Mouse (Mus musculus) liver, embryonic 14.5 days (tissue): ENCODE data around the gene Pnrc2. TPM values are rescaled to one million over a fixed set of nuclear protein-coding genes. Genes with fewer than 3 reads are reported as not detected.

Experiments
- ATAC-seq: fragments of 200-750 bp; cut with Nextera tagmentation; 2 replicates; pipeline ENCODE4 v1.8.0; 2017; ENCODE audit warnings: moderate number of reproducible peaks, mild to moderate bottlenecking, moderate library complexity; ENCODE audit not compliant: insufficient read depth
- DNase-seq, 3 experiments: peaks; one replicate each; pipeline ENCODE4 v3.0.0-alpha.2; 2012 to 2013; ENCODE audit warnings: low read depth in 3 of 3, low spot score in 3 of 3
- H3K27ac ChIP-seq: fragments of 300-500 bp; sonication (generic); 2 replicates; pipeline ENCODE4 v1.5.1; 2014; ENCODE audit warnings: moderate library complexity, mild to moderate bottlenecking, control low read depth, inconsistent platforms
- H3K27me3 ChIP-seq: fragments of 300-500 bp; sonication (generic); 2 replicates; pipeline ENCODE4 v1.6.1; 2014; ENCODE audit warnings: mild to moderate bottlenecking, low read length, moderate library complexity; ENCODE audit not compliant: control insufficient read depth, insufficient read depth
- H3K36me3 ChIP-seq: fragments of 300-500 bp; sonication (generic); replicated peaks from 2 replicates; pipeline ENCODE4 v1.6.1; 2014; ENCODE audit warnings: low read depth; ENCODE audit not compliant: control insufficient read depth, insufficient read depth
- H3K4me1 ChIP-seq, 2 experiments: fragments of 200-500 bp in 1 of 2; fragments of 300-500 bp in 1 of 2; sonication (generic) in 1 of 2; replicated peaks; 2 replicates each; pipeline ENCODE4 v1.6.1; 2012 to 2014; ENCODE audit warnings: antibody characterized with exemption in 1 of 2, inconsistent platforms in 1 of 2, low read length in 1 of 2; ENCODE audit not compliant: control insufficient read depth in 2 of 2, insufficient read depth in 2 of 2
- H3K4me2 ChIP-seq: fragments of 300-500 bp; sonication (generic); 2 replicates; pipeline ENCODE4 v1.6.1; 2014; ENCODE audit warnings: low read depth, mild to moderate bottlenecking, control low read depth, moderate library complexity
- H3K4me3 ChIP-seq, 2 experiments: fragments of 200-500 bp in 1 of 2; fragments of 300-500 bp in 1 of 2; sonication (generic) in 1 of 2; 2 replicates each; pipeline ENCODE4 v1.5.1; 2012 to 2014; ENCODE audit warnings: low read depth in 2 of 2, low read length in 2 of 2, mild to moderate bottlenecking in 2 of 2, control low read depth in 1 of 2, inconsistent platforms in 1 of 2, moderate library complexity in 1 of 2; ENCODE audit not compliant: insufficient read depth in 1 of 2
- H3K9ac ChIP-seq: fragments of 300-500 bp; sonication (generic); replicated peaks from 2 replicates; pipeline ENCODE4 v1.6.1; 2014; ENCODE audit warnings: mild to moderate bottlenecking, control low read depth, moderate library complexity
- H3K9me3 ChIP-seq: fragments of 300-500 bp; sonication (generic); 2 replicates; pipeline ENCODE4 v1.6.1; 2016; ENCODE audit warnings: low read length, mixed read lengths; ENCODE audit not compliant: control insufficient read depth
- CTCF ChIP-seq: IDR thresholded peaks from 2 replicates; pipeline ENCODE4 v1.5.1; 2016; ENCODE audit warnings: antibody characterized with exemption, low read depth, control low read depth
- EP300 ChIP-seq: IDR thresholded peaks from 2 replicates; pipeline ENCODE4 v1.6.1; 2016; ENCODE audit warnings: antibody characterized with exemption, low read depth
- WGBS: fragments of 180-500 bp; shearing (Covaris S2); extraction: QIAGEN DNeasy Blood & Tissue Kit; methylation state at CpG from one replicate; pipeline ENCODE4 v1.1.7; 2014; ENCODE audit not compliant: insufficient replicate concordance; 5-methylcytosine and 5-hydroxymethylcytosine counted together
- polyA plus RNA-seq, 2 experiments: library from polyadenylated mRNA; depleted of rRNA in 1 of 2; stranded (reverse) in 1 of 2; unstranded in 1 of 2; fragments of >200 nt; fragmentation: Nextera tagmentation in 1 of 2; extraction: Ambion mirVana in 1 of 2; gene quantifications; 2 replicates each; pipeline versions ENCODE4 v1.2.1 to v1.2.3; 2012 to 2014

Pnrc2 gene
- polyA plus RNA-seq, 2 experiments = 43.4 to 80.2 TPM

DNA sequence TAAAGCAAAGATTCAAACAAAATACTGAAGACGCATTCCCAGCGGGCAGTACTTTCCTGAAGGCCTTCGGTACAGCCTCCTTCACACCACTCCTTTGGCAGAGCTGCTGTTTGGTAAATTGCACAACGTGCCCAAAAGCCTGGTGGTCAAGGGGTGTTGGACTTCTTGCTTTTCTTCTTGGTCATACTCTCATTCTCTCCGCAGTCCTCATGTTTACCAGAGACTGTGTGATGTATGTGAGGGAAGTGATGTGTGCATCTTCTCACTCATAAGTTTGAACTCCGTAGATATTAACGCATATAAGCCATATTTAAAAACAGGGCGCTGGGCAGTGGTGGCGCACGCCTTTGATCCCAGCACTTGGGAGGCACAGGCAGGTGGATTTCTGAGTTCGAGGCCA is 19.0 kb downstream of the Pnrc2 start:
- Histone ChIP-seq H3K4me2 (peak overlapping the region; percentile 95), H3K27ac (peak overlapping the region; percentile 94), H3K4me3 (peak overlapping the region; percentile 80 to 88), H3K36me3 (peaks cover 7% of the 10 kb centered on the region), H3K9me3 (no peaks in the 10 kb centered on the region), H3K4me1 (peaks cover 53 to 66% of the 10 kb centered on the region in 2 experiments), H3K27me3 (no peaks in the 10 kb centered on the region), H3K9ac (peak overlapping the region; percentile 92)
- no peak for DNase-seq
- TF ChIP-seq CTCF (no peak), EP300 (no peak)
- ATAC-seq = no peak
- WGBS = 72% methylated on average over 11 of the region's 11 CpGs

DNA sequence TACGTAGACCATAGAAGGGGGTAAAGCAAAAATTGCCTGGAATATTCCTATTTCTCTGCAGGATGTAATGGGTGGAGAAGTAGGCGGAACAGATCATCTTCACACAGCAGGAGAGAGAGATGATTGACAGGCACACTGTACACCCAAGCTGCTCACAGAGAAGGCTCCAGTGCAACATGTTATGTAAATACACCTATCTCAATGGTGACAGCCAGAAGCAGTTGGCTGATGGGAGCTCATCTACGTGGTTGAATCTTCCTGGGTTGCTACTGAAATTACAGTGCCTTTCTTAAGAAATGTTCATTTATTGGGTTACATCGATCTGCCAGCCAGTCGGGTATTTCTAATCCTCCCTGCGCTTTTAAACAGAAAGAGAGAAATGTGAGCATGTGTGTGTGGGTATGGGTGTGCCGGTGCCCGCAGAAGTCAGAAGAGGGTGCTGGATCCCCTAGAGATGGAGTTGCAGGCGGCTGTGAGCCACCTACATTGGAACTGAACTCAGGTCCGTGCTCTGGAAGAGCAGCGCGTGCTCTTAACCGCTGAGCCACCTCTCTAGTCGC is 19.6 kb downstream of the Pnrc2 start:
- H3K9me3 ChIP-seq = no peaks in the 10 kb centered on the region
- H3K4me2 ChIP-seq = peak overlapping the region; percentile 95
- peak overlapping the region; percentile 94 for H3K27ac ChIP-seq
- ATAC-seq (no peak), DNase-seq (no peak)
- TF ChIP-seq EP300 = no peak
- no peak for TF ChIP-seq CTCF
- peaks cover 54 to 63% of the 10 kb centered on the region in 2 experiments for H3K4me1 ChIP-seq
- peak overlapping the region; percentile 9 for H3K9ac ChIP-seq
- no peaks in the 10 kb centered on the region for H3K27me3 ChIP-seq
- H3K4me3 ChIP-seq = no peak overlapping the region
- WGBS = 84% methylated on average over 14 of the region's 14 CpGs
- H3K36me3 ChIP-seq = peaks cover 1% of the 10 kb centered on the region

DNA sequence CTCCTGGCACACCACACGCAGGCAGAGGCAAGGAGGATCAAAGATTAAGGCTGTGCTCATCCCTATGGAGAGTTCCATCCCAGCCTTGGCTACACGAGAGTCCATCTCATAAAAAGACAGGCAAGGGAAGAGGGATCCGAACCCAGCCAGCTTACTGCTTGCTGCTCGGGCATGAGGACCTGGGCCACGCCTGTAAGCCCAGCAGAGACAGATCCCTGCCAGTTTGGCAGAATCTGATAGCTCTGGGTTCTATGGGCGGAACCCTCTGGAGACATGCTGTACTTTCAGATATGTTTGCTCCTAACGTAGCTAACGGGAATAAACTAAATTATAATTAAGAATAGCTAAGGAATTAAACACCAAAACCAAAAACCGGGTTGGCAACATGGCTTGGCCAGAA is 21.7 kb downstream of the Pnrc2 start:
- no peak for TF ChIP-seq CTCF
- peak; percentile 76 for TF ChIP-seq EP300
- ATAC-seq (peak; percentile 67), DNase-seq (peak in 1 of 3 experiments; percentile 81)
- peaks cover 50 to 54% of the 10 kb centered on the region in 2 experiments for H3K4me1 ChIP-seq
- peak overlapping the region; percentile 44 for H3K9ac ChIP-seq
- peak overlapping the region; percentile 62 for H3K4me2 ChIP-seq
- H3K9me3 ChIP-seq = no peaks in the 10 kb centered on the region
- H3K4me3 ChIP-seq = peak overlapping the region in 1 of 2 experiments; percentile 7; a peak in 1 of 4 replicates
- H3K27ac ChIP-seq = peak overlapping the region; percentile 94
- H3K27me3 ChIP-seq = no peaks in the 10 kb centered on the region
- WGBS = 29% methylated on average over 9 of the region's 9 CpGs
- no peaks in the 10 kb centered on the region for H3K36me3 ChIP-seq

DNA sequence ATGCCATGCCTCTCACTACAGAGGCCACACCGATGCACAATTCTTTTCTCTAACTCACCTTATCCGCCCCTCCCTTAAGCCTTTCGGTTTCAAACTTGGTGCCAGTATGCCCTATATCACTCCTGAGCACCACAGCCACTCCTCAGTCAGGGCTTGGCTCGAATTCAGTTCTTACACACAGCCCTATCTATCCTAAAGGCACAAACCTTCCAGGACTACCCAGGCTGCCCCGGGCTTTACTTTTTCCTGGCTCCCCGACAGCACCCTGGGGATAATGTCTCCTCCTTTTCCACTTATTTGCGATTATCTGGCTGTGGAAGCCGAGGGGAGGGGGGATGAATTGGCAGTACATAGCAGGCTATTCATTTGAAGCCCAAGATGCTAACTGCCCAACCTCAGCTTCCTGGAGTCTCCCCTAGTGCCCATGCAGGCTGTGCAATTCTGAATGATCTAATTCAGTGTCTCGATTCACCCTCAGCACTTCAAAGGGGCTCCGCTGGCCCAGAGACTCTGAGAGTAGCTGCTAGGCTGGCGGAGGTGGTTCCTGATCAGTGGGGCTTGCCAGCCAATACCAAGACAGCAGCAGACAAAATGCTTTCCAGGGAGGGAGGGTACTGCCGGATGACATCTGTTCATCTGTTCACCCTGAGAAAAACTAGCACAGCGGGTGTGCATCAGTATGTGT is 23.1 kb downstream of the Pnrc2 start:
- TF ChIP-seq CTCF (no peak), EP300 (no peak)
- H3K4me3 ChIP-seq = no peak overlapping the region
- H3K27me3 ChIP-seq = no peaks in the 10 kb centered on the region
- no peak for DNase-seq
- peak overlapping the region; percentile 62 for H3K4me2 ChIP-seq
- peak overlapping the region; percentile 94 for H3K27ac ChIP-seq
- peaks cover 50 to 54% of the 10 kb centered on the region in 2 experiments for H3K4me1 ChIP-seq
- H3K9me3 ChIP-seq = no peaks in the 10 kb centered on the region
- H3K9ac ChIP-seq = peak overlapping the region; percentile 44
- ATAC-seq = no peak
- no peaks in the 10 kb centered on the region for H3K36me3 ChIP-seq
- WGBS = 52% methylated on average over 13 of the region's 13 CpGs

DNA sequence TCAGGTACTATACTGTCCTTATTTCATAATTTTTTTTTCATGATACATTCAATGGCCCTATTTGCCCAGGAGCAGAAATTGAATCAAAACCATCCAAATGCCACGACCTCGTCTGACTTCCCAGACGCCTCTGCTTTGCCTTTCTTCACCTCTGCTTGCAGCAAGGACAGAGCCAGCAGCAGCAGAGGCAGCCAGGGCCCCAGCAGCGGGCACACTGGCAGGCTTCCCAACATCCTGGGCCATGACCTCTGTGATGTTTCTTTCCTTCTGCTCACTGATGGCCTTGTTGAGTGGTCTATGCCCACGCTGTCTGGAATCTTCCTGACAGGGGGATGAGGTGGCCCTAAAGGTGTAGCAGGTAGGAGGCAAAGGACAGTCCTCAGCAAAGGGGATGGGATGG is 26.1 kb downstream of the Pnrc2 start:
- Histone ChIP-seq H3K4me2 (no peak overlapping the region), H3K27me3 (no peaks in the 10 kb centered on the region), H3K27ac (no peak overlapping the region), H3K36me3 (no peaks in the 10 kb centered on the region), H3K9me3 (no peaks in the 10 kb centered on the region), H3K9ac (no peak overlapping the region), H3K4me3 (no peak overlapping the region), H3K4me1 (peaks cover 27% of the 10 kb centered on the region in 2 experiments)
- ATAC-seq (no peak), DNase-seq (no peak)
- TF ChIP-seq CTCF (no peak), EP300 (no peak)
- 68% methylated on average over 5 of the region's 5 CpGs for WGBS
